Mouse (Mus musculus): ENCODE measurements at regions not wholly inside any gene's neighbourhood (a gene's known extent, or its start where the extent isn't known, plus 50 kb on each side); places are given as distances from the start of the nearest gene placed in this dataset.

DNA sequence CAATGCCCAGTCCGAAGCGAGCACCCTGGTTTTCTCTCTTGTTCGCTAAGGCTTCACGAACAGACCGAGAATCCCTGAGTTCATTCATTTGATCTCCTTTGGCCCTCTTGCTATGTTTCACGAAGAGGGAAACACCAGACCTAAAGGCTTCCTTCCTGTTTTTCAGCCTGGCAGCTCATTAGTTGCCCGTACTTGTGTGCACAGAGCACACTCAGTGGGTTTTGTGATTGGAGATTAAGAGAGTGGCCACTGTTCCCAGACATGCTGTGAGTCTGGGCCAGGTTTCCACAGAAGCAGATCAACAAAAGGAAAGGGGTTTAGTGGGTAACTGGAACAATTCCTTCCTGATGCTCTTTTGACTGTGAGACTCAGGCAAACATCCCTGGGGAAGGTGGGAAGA is 331.5 kb upstream of the Kazn start:
- in situ Hi-C loops (cut with MboI; ENCODE audit: low pct_ligation_motif_present, low pct_unique_long_range_greater_than_20kb, low sequenced_read_pairs) = no loop called here
- peaks cover 68% of the 10 kb centered on the region for H3K9me3 ChIP-seq (replicated peaks; ENCODE audit: low read length)

GRCm38 (mm10) chr4:142568556-142568955 is 329.4 kb upstream of the Kazn start:
- Histone ChIP-seq H3K4me3 (replicated peaks in 1 of 3; ENCODE audit: low read depth in 2 of 3, low read length in 2 of 3, poor library complexity in 1 of 3) (no peak overlapping the region), H3K27ac (ENCODE audit: insufficient read depth, low read depth) (no peak overlapping the region), H3K9ac (ENCODE audit: insufficient read depth, low read depth) (no peak overlapping the region), H3K4me2 (ENCODE audit: insufficient read depth, low read depth, poor library complexity, severe bottlenecking) (no peak overlapping the region), H3K9me3 (replicated peaks; ENCODE audit: low read length) (peaks cover 70% of the 10 kb centered on the region), H3K36me3 (replicated peaks in 1 of 2; ENCODE audit: control insufficient read depth in 1 of 2, insufficient read depth in 1 of 2, low read length in 1 of 2) (no peaks in the 10 kb centered on the region), H3K79me2 (replicated peaks; ENCODE audit: control insufficient read depth, extremely low read depth, insufficient read depth, poor library complexity, severe bottlenecking) (no peaks in the 10 kb centered on the region), H3K4me1 (ENCODE audit: control insufficient read depth in 1 of 2, insufficient read depth in 2 of 2) (no peaks in the 10 kb centered on the region), H3K27me3 (replicated peaks) (no peaks in the 10 kb centered on the region)
- TF ChIP-seq ELF1 (IDR thresholded peaks at IDR 0.05; ENCODE audit: low read depth, low read length) = no peak
- TF ChIP-seq SMC3 (IDR thresholded peaks at IDR 0.05; ENCODE audit: low read depth, low read length) = no peak
- TF ChIP-seq RCOR1 (conservative IDR thresholded peaks at IDR 0.05; ENCODE audit: low read depth, low read length) = no peak
- no peak for TF ChIP-seq EP300 (IDR thresholded peaks at IDR 0.05; ENCODE audit: low read length)
- TF ChIP-seq ZMIZ1 (IDR thresholded peaks at IDR 0.05; ENCODE audit: low read depth, low read length) = no peak
- TF ChIP-seq POLR2A (IDR thresholded peaks at IDR 0.05; ENCODE audit: low read depth, low read length) = no peak
- no peak for TF ChIP-seq TCF12 (IDR thresholded peaks at IDR 0.05; ENCODE audit: low read depth, low read length)
- no peak for TF ChIP-seq JUN (IDR thresholded peaks at IDR 0.05; ENCODE audit: insufficient read depth, low read depth, low read length)
- dilution Hi-C loops (cut with MboI; ENCODE audit: extremely low pct_ligation_motif_present, extremely low pct_unique_long_range_greater_than_20kb, low sequenced_read_pairs) (no loop called here), in situ Hi-C loops (cut with MboI; ENCODE audit: low pct_ligation_motif_present, low pct_unique_long_range_greater_than_20kb, low sequenced_read_pairs) (no loop called here)
- no peak for DNase-seq (ENCODE audit: extremely low read depth)

More for the DNA sequence above, 331.5 kb upstream of the Kazn start:
- H3K4me3 ChIP-seq (replicated peaks in 1 of 3; ENCODE audit: low read depth in 2 of 3, low read length in 2 of 3, poor library complexity in 1 of 3) = no peak overlapping the region
- dilution Hi-C loops (cut with MboI; ENCODE audit: extremely low pct_ligation_motif_present, extremely low pct_unique_long_range_greater_than_20kb, low sequenced_read_pairs) = no loop called here
- H3K36me3 ChIP-seq (replicated peaks in 1 of 2; ENCODE audit: control insufficient read depth in 1 of 2, insufficient read depth in 1 of 2, low read length in 1 of 2) = no peaks in the 10 kb centered on the region
- no peak for DNase-seq (ENCODE audit: extremely low read depth)
- H3K4me2 ChIP-seq (ENCODE audit: insufficient read depth, low read depth, poor library complexity, severe bottlenecking) = no peak overlapping the region
- no peaks in the 10 kb centered on the region for H3K79me2 ChIP-seq (replicated peaks; ENCODE audit: control insufficient read depth, extremely low read depth, insufficient read depth, poor library complexity, severe bottlenecking)
- TF ChIP-seq ZNF384 (IDR thresholded peaks at IDR 0.05; ENCODE audit: low read depth, low read length) (no peak), ZC3H11A (IDR thresholded peaks at IDR 0.05; ENCODE audit: low read depth, low read length) (no peak), MAZ (IDR thresholded peaks at IDR 0.05; ENCODE audit: low read depth, low read length) (no peak), MAX (IDR thresholded peaks at IDR 0.05; ENCODE audit: low read length) (no peak), BHLHE40 (IDR thresholded peaks at IDR 0.05; ENCODE audit: low read depth, low read length) (no peak), ELF1 (IDR thresholded peaks at IDR 0.05; ENCODE audit: low read depth, low read length) (no peak), KAT2A (IDR thresholded peaks at IDR 0.05; ENCODE audit: insufficient replicate concordance, low read length) (no peak), MYC (IDR thresholded peaks at IDR 0.05; ENCODE audit: low read depth, low read length) (no peak), GABPA (IDR thresholded peaks at IDR 0.05; ENCODE audit: insufficient replicate concordance, low read depth, low read length) (no peak), JUN (IDR thresholded peaks at IDR 0.05; ENCODE audit: insufficient read depth, low read depth, low read length) (no peak), MEF2A (IDR thresholded peaks at IDR 0.05; ENCODE audit: borderline replicate concordance, low read depth, low read length) (no peak), RCOR1 (conservative IDR thresholded peaks at IDR 0.05; ENCODE audit: low read depth, low read length) (no peak), NRF1 (IDR thresholded peaks at IDR 0.05; ENCODE audit: low read depth, low read length) (no peak), SMC3 (IDR thresholded peaks at IDR 0.05; ENCODE audit: low read depth, low read length) (no peak), TCF12 (IDR thresholded peaks at IDR 0.05; ENCODE audit: low read depth, low read length) (no peak), POLR2AphosphoS2 (IDR thresholded peaks at IDR 0.05; ENCODE audit: low read depth, low read length) (no peak), SIN3A (IDR thresholded peaks at IDR 0.05; ENCODE audit: low read length) (no peak), JUND (conservative IDR thresholded peaks at IDR 0.05; ENCODE audit: low read depth, low read length) (no peak), CHD1 (IDR thresholded peaks at IDR 0.05; ENCODE audit: low read depth, low read length) (no peak)
- no peak overlapping the region for H3K27ac ChIP-seq (ENCODE audit: insufficient read depth, low read depth)
- H3K27me3 ChIP-seq (replicated peaks) = no peaks in the 10 kb centered on the region
- H3K9ac ChIP-seq (ENCODE audit: insufficient read depth, low read depth) = no peak overlapping the region
- no peaks in the 10 kb centered on the region for H3K4me1 ChIP-seq (ENCODE audit: control insufficient read depth in 1 of 2, insufficient read depth in 2 of 2)

Measured in CH12.LX (cell line).